Mouse (Mus musculus) megakaryocyte, embryonic 14.5 days (primary cell): ENCODE data around the gene D2hgdh. TPM values are rescaled to one million over a fixed set of nuclear protein-coding genes. Genes with fewer than 3 reads are reported as not detected.

Experiments
- H3K27me3 ChIP-seq: replicated peaks from 2 replicates; pipeline ENCODE3; 2012; ENCODE audit warnings: inconsistent platforms
- H3K36me3 ChIP-seq: replicated peaks from 2 replicates; pipeline ENCODE3; 2012; ENCODE audit warnings: low read length, inconsistent platforms, mixed read lengths
- H3K4me1 ChIP-seq: 2 replicates; pipeline ENCODE4 v1.6.1; 2012; ENCODE audit warnings: inconsistent platforms
- H3K4me3 ChIP-seq: replicated peaks from 2 replicates; pipeline ENCODE3; 2012; ENCODE audit warnings: moderate library complexity, mild to moderate bottlenecking, inconsistent platforms
- H3K9me3 ChIP-seq: 2 replicates; pipeline ENCODE4 v1.6.1; 2012; ENCODE audit warnings: inconsistent platforms
- FLI1 ChIP-seq: IDR thresholded peaks from 2 replicates; pipeline ENCODE4 v1.6.1; 2012; ENCODE audit warnings: low read length, inconsistent platforms, mixed read lengths
- GATA1 ChIP-seq: IDR thresholded peaks from 3 replicates; pipeline ENCODE4 v1.6.1; 2012; ENCODE audit warnings: mixed read lengths, low read length, inconsistent platforms, borderline replicate concordance
- polyA plus RNA-seq: library from polyadenylated mRNA; stranded (reverse); fragments of >175 nt; gene quantifications from 2 replicates; pipeline ENCODE4 v1.2.3, GENCODE M21; 2012; ENCODE audit warnings: low replicate concordance; ENCODE audit not compliant: insufficient read depth

The D2hgdh gene
- 0.55 TPM in 1 of 2 replicates, not detected in the other for polyA plus RNA-seq

DNA sequence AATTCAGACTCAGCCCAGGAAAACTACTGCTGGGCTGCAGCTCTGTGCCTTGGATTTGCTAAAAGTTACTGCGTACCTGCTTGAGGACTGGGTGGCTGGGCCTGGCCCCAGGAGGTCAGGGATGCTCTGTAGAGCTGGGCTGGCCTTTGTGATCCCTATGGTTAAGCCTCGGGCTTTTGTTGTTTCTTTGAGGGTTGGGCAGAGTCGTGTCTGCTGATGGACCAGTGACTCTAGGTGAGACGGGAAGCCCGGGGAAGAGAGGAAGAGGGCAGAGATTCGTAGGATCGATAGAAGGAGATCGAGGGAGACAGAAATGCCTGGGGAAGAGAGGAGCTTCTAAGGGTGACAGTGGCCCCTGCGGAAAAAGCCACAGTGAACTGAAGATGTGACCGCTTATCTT lies at the start of gene D2hgdh:
Gene D2hgdh, plus strand, starts transcription at position 301 of the 400 bp plus-strand sequence.
- no peaks in the 10 kb centered on the region for H3K27me3 ChIP-seq
- no peaks in the 10 kb centered on the region for H3K9me3 ChIP-seq
- TF ChIP-seq GATA1 (no peak), FLI1 (no peak)
- H3K4me3 ChIP-seq = peak within 1 kb of the TSS; percentile 99
- H3K36me3 ChIP-seq = peaks cover 41% of the 10 kb centered on the region
- H3K4me1 ChIP-seq = peaks cover 37% of the 10 kb centered on the region

DNA sequence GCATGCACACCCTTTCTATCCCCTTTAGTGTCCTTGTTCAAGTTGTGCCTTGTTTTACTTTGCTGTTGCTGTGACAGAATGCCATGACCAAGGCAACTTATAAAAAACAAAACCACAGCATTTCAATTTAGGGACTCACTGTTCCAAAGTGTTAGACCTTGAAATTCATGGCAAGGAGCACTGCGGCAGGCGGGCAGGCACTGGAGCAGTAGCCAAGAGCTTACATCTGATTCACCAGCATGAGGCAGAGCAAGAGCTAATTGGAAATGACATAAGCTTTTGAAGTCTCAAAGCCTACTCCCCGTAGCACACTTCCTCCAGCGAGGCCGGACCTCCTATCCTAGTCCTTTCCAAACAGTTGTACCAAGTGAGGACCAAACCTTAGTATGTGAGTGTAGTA lies 48.0 kb upstream of the D2hgdh start:
- Histone ChIP-seq H3K4me1 (peaks cover 14% of the 10 kb centered on the region), H3K36me3 (peaks cover 92% of the 10 kb centered on the region), H3K27me3 (no peaks in the 10 kb centered on the region), H3K4me3 (no peak overlapping the region), H3K9me3 (no peaks in the 10 kb centered on the region)
- no peak for TF ChIP-seq FLI1
- no peak for TF ChIP-seq GATA1

DNA sequence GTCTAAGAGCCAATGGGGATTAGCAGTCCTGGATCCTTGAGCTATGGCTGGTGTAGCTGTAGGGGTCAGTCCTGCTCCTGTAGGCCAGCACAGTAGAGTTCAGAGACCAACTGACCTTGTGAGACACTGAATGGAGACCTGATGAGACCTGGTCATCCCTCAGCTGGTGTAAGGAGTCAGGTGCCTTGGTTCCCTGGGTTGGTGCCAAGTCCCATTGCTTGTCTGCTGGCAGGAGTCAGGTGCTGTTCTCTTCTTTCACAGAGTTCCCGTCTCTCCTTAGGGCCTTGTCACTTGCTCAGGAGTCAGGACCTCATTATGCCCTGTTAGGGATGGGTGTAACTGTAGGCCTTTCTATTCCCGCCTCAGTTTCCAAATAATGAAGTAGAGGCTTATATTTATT lies 37.8 kb upstream of the D2hgdh start:
- Histone ChIP-seq H3K36me3 (peaks cover 91% of the 10 kb centered on the region), H3K4me1 (peaks cover 27% of the 10 kb centered on the region)

DNA sequence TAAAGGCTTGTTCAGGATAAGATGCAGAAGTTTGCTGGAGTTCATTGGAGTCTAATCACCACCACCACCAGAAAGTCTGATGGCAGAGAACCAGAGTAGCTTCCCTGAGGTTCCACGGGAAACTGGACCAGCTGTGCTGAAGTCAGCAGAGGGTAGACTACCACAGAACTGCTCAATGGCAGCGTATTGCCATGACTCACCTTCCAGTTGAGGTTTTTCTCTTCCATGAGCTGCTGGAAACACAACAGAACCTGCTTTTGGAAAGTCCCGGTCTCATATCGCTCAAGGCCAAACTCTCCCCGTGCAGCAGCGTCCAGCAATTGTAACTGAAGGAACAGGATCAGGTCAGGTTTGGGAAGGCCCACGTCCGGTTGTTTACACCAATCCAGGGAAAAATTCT lies 30.2 kb upstream of the D2hgdh start:
- Histone ChIP-seq H3K4me1 (peaks cover 50% of the 10 kb centered on the region), H3K36me3 (peaks cover 93% of the 10 kb centered on the region), H3K4me3 (no peak overlapping the region), H3K9me3 (no peaks in the 10 kb centered on the region), H3K27me3 (no peaks in the 10 kb centered on the region)
- TF ChIP-seq FLI1 (no peak), GATA1 (no peak)

More for the DNA sequence above, 37.8 kb upstream of the D2hgdh start:
- H3K27me3 ChIP-seq = no peaks in the 10 kb centered on the region
- no peak for TF ChIP-seq GATA1
- TF ChIP-seq FLI1 = no peak
- no peaks in the 10 kb centered on the region for H3K9me3 ChIP-seq
- no peak overlapping the region for H3K4me3 ChIP-seq

DNA sequence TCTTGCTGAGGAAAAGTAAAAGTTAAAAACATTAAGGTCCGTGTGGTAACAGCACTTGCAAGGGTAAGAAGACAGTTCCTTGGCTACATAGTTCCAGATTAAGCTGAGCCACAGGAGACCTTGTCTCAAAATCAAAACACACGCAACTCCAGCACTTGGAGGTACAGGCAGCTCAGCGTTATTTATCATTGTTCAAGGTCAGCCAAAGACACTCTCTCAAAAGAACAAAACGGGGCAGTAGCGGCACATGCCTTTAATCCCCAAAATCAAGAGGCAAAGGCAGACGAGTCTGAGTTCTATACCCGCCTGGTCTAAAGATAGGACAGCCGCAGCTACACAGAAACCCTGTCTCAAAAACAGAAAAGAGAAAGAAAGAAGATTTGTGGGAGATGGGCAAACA lies 28.8 kb upstream of the D2hgdh start:
- peaks cover 62% of the 10 kb centered on the region for H3K4me1 ChIP-seq
- H3K4me3 ChIP-seq = no peak overlapping the region
- TF ChIP-seq GATA1 (no peak), FLI1 (no peak)
- no peaks in the 10 kb centered on the region for H3K9me3 ChIP-seq
- H3K27me3 ChIP-seq = no peaks in the 10 kb centered on the region
- H3K36me3 ChIP-seq = peaks cover 87% of the 10 kb centered on the region

DNA sequence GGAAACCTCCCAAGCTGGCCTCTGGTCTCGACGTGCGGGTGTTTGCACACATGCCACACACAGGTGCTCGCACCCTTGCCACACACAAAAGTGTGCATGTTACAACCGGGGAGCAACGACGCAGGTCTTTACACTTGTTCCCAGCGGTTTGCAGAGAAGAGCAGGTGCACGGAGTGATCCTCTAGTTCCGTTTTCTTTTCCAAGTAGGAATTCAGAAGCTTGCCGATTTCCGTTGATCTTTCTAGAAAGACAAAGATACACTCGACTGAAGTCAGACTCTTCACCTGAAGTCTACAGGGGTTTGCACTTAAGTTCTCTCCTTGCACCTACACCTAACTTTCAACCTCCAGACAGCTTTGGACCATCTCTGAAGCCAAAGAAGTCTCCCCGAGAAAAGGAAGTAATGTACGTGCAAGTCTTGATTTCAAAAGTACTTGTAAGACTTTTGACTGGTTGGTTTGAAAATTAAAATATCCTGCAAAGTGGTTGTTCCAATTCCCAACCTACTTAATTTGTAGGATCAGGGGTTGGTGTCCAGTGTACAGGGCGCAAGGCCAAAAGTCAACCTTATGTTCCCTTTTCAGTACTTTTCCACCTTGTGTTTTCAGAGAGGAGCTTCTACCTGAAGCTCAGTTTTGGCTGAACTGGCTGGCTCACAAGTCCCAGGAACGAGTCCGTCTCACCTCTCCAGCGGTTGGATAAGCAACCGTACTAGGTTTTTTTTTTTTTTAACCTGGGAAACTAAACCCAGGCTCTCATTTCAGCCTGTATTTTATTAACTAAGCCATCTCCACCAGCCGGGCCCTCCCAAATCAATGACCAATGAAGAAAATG lies 23.8 kb upstream of the D2hgdh start:
- no peaks in the 10 kb centered on the region for H3K27me3 ChIP-seq
- peaks cover 44% of the 10 kb centered on the region for H3K36me3 ChIP-seq
- H3K4me3 ChIP-seq = peak overlapping the region; percentile 96
- peaks cover 81% of the 10 kb centered on the region for H3K4me1 ChIP-seq
- no peaks in the 10 kb centered on the region for H3K9me3 ChIP-seq
- no peak for TF ChIP-seq GATA1
- no peak for TF ChIP-seq FLI1

DNA sequence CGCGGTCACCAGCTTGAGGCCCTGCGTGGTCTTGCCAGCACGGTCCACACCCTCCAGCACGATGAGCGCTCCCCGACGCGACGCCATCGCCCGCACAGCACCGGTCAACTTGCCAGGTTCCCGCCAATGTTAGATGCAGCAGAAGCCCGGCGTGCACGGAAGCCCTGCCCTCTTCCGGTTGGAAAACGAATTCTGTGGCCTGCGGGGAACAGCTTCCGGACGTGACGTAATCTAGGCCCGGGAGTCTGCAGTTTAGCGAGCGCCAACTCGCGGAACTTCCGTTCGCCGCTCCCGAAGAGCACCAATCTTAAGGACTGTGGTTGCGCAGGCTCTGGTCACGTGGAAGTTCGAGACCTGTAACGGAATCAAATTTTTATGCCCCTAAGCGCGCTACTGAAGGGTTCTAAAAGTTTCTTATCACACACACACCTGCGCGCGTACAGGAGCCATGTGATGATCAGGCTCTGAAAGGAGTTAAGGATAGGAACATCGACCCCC lies 22.9 kb upstream of the D2hgdh start, which contains the start of gene Dtymk:
Gene Dtymk, minus strand, starts transcription at position 194 of the 498 bp plus-strand sequence.
- TF ChIP-seq GATA1 (no peak), FLI1 (peak; percentile 98)
- Histone ChIP-seq H3K27me3 (no peaks in the 10 kb centered on the region), H3K36me3 (peaks cover 45% of the 10 kb centered on the region), H3K4me3 (peak within 1 kb of the TSS; percentile 96), H3K9me3 (no peaks in the 10 kb centered on the region), H3K4me1 (peaks cover 80% of the 10 kb centered on the region)

DNA sequence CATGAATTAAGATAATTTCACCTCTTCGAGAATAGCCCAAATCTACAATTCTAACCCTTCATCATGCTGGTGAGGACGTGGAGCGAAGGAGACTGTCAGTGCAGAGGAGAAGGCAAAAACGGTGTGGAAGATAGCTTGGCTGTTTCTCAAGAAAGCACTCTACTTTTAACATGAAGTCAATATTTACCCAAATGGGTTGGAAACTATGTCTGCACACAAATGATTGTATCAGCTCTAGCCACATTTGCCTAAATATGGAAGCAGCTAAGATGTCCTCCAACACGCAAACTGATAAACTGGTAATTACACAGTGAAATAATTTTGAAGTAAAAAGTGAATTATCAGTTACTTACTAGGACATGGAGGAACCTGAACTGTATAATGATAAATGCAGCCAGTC lies 21.9 kb upstream of the D2hgdh start:
- Histone ChIP-seq H3K27me3 (no peaks in the 10 kb centered on the region), H3K36me3 (peaks cover 43% of the 10 kb centered on the region), H3K4me1 (peaks cover 72% of the 10 kb centered on the region), H3K4me3 (peak overlapping the region; percentile 96), H3K9me3 (no peaks in the 10 kb centered on the region)
- TF ChIP-seq FLI1 = no peak
- TF ChIP-seq GATA1 = no peak

DNA sequence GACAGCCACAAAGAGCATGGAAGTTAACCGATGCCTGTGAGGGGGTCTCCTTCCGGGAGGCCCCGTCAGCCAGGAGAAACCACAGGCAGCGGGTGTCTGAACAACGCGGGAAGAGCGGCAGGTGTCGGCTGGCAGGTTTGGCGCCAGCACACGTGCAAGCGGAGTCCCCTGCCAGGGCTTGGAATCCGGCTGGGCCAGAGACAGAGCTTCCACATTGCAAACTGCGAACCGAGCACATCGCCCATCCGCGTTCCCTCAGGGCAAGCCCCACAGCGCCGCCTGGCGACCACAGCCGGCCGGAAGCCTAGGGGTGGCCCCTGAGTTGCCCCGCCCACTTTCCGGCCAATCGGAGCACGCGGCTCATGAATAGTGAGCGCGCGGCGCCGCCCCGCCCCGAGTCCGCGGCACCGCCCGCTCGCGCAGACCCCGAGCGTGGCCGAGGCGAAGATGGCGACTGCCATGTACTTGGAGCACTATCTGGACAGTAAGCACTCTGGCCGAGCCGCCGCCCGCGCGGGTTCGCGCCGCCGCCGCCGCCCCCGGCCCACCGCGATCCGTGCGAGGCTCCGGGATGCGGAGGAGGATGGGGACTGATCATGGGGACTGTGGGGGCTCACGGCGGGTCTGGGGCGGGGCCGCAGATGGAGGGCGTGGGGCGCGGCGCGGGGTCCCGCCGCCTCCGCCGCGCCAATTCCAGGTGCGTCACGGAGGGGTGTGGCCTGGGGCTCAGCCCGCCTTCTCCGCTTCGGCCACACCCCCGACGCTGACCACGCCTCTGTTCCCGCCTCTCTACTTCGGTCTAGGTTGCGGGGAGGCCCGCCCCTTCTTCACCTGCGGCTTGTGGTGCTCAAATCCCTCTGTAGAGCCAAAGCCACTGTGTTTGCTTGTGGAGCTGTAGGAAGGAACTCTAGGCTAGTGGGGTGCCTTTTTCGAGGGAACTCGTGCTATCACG lies 20.9 kb upstream of the D2hgdh start, which contains the start of gene Ing5:
Gene Ing5, plus strand, starts transcription at position 410 of the 952 bp plus-strand sequence.
- Histone ChIP-seq H3K36me3 (peaks cover 43% of the 10 kb centered on the region), H3K4me1 (peaks cover 63% of the 10 kb centered on the region), H3K9me3 (no peaks in the 10 kb centered on the region), H3K27me3 (no peaks in the 10 kb centered on the region), H3K4me3 (peak within 1 kb of the TSS; percentile 96)
- TF ChIP-seq GATA1 (no peak), FLI1 (no peak)

DNA sequence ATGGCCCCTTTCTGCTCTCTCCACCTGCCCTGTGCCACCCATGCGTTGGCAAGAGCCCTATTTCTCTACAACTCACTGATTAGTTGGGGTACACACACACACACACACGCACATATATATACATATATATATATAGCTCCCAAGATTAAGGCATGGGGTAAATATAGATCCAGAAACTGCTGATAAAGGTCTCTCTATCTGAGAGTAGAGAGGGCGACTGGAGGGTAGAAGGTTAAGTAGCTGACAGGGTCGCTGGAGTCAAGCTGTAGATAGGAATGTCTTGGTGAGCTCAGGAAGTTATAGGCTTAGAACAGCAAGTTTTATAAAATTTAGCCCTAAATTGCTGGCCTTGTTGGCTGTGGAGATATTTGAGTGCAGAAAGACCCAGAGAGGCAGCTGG lies 19.9 kb upstream of the D2hgdh start:
- H3K4me1 ChIP-seq = peaks cover 53% of the 10 kb centered on the region
- H3K4me3 ChIP-seq = peak overlapping the region; percentile 96
- no peak for TF ChIP-seq GATA1
- no peak for TF ChIP-seq FLI1
- H3K27me3 ChIP-seq = no peaks in the 10 kb centered on the region
- no peaks in the 10 kb centered on the region for H3K9me3 ChIP-seq
- peaks cover 39% of the 10 kb centered on the region for H3K36me3 ChIP-seq
